Mouse (Mus musculus) lung, postnatal 36 days (tissue): ENCODE measurements around the gene Il13.

Experiments used
- DNase-seq: peaks from one replicate; pipeline ENCODE4 v3.0.0; 2022; ENCODE audit warnings: mixed read lengths

Il13 gene

DNA sequence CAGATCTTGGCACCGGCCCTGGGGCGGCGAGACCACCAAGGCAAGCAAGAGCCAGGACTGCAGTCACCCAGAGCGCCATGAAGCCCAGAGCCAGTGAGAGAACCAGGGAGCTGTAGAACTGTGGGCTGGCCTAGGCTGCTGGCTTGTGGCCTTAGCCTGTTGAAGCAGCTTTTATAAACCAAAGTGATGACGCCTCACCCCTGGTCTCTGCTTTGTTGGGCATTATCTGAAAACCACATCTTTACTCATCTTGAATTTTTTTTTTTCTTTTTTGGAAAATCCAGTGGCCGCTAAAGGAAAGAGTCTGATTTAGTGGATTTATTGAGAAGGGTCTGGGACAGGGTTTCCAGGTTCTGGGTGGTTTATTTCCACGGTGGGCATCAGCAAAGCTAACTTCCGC is at the start of gene Il13:
TSS of gene Il13 (minus strand) at position 147 of the 400 bp plus-strand sequence.
- DNase-seq, result no peak

DNA sequence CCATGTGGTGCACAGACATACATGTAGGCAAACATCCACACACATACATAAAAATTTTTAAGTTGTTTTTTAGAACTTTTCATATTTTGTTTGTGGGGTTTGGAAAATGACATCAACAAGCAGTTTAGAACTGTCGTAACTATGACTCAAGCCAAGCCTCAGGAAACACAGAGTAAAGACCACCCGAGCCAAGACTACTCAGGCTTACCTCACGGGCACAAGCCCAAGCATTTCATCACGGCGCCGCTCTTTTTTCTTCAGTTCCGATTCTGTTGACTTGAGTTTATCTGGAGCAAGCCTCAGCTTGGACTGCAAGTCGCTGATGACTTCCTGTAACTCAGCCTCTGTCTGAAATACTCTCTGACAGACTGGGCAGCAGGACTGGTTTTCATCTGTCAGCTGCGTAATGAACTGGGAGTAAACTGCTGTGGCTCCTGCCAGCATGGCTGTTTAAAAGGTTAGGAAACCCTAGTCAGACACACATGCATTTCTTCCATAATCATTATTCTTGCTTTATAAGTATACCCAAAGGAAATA is 48.6 kb upstream of the Il13 start:
- DNase-seq, result peak; percentile 44

DNA sequence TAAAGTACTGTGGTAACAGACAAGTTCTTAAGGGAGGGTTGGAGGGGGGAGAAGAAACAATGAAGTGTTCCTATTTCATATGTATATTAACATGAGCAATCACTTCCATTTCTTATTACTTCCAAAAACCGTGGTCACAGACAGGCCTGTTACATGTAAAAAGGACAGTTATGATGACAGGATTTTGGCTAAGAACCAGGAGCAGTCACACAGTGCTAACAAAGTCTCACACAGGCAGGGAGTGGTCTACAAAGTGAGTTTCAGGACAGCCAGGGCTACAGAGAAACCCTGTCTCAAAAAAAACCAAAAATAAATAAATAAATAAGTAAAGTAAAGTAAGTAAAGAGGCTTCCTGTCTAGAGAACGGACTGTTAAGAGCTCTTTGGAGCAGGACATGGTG is 47.7 kb upstream of the Il13 start:
- peak; percentile 10 for DNase-seq

DNA sequence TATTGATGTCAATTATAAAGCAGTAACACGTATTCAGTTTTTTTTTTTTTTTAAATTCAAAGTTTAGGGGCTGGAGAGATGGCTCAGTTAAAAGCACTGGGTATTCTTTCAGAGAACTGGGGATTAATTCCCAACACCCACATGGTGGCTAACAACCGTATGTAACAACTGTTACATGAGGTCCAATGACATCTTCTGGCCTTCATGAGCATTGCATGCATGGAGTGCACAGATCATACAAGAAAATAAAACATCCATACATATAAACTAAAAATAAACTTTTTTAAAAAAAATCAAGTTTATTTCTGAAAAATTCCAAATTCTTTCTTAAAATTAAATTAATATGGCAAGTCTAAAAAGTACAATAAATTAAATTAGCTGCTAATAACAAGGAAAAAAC is 47.2 kb upstream of the Il13 start:
- no peak for DNase-seq

DNA sequence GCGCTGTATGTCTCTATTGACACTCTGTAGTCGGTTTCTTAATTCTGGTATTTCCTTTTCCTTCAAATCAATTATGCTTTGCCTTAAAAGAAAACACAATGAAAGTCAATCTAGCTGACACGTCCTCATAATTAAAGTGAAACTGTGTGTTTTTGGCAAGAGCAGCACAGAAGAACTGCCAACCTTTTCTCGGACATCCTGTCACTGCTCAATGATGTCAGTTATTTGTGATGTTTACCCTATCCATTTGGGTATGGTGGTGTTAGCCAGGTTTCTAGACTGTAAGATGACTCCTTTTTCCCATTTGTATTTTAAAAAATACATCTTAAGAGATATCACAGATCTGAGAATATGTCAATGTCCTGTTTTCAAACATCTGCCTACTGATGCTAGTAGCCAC is 45.6 kb upstream of the Il13 start:
- peak; percentile 56 for DNase-seq

DNA sequence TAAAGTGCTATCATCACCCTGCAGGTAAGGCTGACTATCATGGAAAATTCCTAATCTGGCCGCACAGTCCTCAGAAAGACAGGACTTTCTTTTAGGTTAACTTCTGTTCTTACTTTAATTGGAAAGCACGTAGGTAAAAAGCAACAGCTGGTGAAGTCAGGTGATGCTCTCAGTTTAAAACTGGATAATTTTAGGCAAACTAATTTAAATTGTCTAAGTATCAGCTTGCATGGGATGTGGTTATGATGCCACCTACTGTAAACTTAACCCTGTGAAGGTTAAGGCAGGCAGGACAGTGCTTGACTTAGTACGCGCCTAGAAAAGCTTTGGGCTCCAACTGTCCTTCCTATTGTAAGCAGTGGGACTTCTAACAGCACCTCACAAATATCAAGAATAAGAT is 36.9 kb upstream of the Il13 start:
- no peak for DNase-seq

DNA sequence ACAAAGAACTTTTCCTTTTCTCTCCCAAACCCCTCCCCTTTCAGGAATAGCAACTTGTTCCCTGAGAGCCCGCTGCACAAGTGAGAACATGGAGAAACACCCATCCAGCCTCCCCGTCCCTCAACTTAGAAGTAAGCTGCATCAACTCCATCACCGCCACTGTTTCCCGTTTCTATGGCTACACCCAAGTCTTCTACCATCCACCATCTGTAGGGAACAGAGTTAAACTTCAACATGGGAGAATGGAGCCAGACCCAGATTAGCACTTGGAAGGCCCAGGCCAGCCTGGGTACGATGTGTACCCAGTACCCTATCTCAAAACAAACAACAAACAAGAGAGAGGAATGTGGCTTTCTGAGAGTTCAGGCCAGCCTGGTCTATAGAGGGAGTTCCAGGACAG is 29.6 kb upstream of the Il13 start:
- DNase-seq, result no peak

DNA sequence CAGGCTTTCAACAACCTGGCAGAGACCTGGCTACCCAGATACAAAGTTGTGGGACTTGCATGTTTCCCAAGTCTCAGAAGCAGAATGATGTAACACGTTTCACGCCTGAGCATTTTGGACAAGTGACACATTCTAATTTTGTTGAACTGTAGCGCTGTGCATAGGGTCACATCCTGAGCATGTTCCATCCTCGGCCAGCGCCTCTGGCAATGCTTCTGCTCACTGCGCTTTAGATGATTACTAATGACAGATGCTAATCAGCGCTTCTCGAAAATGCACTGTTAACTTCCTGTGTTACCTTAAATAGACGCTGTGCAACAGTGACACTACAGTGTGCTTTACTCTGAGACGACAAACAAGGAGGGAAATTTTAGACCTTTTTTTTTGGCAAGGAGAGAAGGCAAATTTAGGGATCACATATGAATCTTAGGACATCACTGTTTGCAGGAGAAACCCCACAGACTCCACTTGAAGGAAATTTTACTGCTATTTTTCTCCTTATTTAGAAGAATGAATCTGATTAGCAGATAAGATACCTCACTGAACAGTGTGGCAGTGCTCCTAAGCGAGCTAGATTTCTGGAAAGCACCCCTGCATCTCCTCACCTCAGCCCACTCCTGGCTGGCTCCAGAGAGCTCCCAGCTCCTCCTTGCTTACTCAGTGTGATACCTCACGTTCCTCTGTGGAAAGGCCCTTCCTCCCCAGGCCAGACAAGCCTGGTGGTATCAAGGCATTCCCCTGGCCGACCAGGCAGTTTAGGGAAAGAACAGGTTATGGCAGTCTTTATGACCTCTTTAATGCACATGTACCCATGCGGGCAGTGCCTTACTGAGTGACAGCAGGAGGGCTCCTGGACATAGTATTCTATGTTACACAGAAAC is 28.5 kb upstream of the Il13 start:
- DNase-seq, result peak; percentile 15

DNA sequence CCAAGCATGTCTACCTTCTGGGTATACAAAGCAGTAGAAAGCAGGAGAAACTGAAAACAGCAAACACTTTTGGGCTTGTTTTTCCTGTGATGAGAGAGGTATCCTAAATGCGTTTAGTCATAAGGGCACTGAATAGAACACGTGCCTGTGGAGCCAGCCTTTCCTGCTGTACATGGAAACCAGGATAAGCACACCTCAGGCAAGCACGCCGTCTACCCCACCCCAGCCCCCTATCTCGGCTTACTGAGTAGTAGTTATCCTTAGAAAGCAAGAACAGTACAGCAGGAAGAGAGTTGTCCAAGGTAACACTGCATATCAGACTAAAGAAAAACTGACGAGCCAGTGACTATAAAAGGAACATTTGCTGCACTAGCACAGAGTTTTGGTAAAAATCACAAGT is 23.3 kb upstream of the Il13 start:
- no peak for DNase-seq

DNA sequence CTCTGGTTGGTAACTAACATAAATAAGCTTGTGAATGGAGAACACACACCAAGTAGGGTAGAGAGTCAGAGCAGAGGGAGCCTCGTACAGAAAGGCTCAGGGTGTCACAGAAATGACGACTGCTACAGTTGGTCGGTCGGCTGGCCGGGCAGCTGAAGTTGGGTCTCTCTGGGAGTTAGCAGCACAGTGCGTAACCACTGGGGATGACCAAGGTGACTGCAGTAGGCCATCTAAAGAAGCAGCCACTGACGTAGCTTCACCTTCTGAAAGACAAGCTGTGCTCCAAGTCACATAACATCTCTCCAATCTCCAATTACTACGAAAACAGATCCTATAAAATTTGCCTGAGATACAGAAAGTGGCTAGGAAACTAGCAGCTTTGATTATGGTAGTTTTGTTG is 22.9 kb upstream of the Il13 start:
- DNase-seq, result no peak

DNA sequence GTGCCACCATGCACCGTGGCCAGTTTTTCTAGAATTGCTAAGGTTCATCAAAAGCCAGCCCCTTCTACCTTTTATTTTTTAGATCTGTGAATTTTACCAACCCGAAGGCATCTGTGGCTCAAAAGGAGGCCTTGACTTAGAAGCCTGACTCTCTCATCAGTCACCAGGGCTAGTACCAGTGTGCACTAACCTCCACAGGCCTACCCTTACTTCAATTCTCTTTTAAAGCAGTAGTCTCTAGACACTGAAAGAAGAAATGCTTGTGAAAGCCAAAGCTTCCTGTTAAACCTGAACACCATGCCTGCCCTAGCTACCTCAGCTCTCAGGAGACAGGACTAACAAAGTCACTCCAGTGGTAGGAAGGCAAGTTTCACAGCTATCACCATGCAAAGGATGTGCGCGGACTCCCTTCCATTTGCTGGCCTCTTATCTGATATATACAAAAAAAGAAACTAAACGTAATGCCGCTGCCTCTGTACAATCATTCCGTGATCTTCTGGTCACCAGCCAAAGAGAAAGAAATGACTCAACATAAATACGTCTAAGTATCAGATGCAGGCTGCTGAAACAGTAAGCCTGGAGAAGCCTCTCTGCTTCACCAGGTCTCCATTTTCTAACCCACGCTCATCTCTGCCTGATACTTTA is 22.2 kb upstream of the Il13 start:
- peak; percentile 16 for DNase-seq

DNA sequence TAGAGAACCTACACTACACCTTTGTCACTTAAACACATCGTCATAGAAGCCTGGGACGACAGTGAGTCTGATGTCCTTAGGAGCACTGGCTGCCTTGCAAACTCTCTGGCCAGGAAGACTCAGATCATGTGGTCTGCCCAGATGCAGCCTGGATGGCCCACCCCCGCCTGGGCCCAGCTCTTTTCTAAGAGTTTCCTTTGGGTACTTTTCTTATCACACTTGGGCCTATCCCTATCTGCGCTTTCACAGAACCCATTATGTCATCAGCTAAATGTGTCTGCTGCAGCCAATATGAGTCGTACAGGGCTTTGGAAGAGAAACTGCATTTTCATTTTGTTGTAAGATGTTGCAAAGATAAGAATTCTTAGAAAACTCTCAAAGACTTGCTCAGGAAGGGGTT is 20.5 kb upstream of the Il13 start:
- DNase-seq, result no peak

DNA sequence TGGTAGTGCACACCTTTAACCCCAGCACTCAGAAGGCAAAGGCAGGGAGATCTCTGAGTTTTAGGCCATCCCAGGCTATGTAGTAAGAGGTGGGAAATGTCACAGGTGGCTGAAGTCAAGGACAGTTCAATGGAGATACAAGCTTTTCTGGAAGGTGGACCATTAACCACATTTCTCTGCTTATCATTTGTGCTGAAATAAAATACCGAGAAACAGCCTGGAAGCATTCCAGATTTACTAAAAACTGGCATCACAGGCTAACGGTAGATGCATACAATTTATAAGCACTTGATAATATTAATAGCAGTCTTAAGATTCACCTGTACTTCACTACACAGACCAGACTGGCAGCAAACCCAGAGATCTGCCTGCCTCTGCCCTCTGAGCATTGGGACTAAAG is 17.9 kb upstream of the Il13 start:
- no peak for DNase-seq

DNA sequence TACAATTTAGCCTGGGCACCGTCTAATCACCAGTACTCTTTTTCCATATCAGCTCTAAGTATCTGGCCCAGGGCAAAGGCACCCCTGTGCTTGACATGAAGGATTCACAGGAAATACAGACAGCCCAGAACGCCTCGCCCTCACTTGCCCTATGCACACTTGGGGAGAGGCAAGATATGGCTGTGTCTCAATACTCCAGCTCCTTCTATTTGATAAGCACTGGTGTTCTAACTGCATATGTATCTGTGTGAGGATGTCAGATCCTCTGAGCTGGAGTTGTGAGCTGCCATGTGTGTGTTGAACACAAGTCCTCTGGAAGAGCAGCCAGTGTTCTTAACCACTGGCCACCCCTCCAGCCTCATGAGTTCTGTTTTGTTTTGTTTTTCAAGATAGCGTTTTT is 16.9 kb upstream of the Il13 start:
- no peak for DNase-seq

DNA sequence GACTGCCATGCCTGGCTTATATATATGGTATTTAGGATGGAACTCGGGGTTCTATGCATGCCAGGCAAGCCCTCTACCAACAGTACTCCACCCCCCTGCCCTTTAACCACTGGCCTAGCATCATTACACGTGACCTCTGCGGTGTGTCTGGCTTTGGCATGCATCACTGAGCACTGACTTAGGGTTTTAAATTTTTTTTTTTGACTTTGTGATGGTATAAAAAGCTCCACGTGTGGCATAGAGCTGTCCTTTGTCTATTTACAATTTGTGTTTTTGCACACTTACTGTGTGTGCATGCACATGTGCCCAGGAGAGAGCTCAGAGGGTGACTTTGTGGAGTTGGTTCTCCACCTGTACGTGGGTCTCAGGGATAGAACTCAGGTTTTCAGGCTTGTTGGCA is 9.5 kb upstream of the Il13 start:
- no peak for DNase-seq

DNA sequence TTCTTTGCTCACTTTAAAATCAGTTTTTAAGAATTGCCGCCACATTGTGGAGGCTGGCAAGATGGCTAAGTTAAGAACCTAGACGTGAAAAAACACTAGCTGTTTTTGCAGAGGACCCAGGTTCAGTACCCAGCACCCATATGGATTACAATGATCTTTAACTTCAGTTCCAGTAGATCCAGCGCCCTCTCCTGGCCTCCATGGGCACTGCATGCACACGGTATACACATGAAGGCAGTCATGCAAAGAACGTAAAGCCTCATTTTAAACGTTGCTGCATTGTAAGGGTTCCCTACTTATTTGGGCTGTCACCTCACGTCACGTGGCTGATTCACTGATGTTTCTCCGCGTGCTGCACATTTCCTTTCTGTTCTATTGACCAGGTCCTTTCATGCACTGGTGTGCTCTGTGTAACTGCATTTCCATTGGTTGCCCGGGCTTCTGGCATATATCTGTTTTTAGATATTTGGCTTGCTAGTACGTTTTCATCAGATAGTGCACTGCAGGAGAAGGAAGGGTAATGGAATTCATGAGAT is 8.3 kb upstream of the Il13 start:
- DNase-seq, result no peak

DNA sequence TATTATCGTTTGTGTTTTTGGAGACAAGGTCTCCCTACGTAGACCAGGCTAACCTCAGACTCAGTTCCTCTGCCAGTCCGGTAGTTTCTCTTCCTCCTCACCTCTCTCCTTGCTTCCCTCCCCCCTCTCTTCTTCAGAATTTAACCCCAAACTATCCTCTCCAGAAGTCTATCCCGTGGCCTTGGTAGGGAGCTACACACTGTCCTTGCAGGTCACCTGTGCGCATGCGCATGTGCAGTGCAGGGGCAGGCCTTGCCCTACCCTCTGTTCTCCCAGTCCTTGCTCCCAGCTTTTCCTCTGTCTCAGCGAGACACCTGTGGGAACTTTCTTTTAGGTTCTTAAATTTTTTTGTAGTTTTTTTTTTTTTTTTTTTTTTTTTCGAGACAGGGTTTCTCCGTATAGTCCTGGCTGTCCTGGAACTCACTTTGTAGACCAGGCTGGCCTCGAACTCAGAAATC is 3.3 kb upstream of the Il13 start:
- DNase-seq, result no peak

DNA sequence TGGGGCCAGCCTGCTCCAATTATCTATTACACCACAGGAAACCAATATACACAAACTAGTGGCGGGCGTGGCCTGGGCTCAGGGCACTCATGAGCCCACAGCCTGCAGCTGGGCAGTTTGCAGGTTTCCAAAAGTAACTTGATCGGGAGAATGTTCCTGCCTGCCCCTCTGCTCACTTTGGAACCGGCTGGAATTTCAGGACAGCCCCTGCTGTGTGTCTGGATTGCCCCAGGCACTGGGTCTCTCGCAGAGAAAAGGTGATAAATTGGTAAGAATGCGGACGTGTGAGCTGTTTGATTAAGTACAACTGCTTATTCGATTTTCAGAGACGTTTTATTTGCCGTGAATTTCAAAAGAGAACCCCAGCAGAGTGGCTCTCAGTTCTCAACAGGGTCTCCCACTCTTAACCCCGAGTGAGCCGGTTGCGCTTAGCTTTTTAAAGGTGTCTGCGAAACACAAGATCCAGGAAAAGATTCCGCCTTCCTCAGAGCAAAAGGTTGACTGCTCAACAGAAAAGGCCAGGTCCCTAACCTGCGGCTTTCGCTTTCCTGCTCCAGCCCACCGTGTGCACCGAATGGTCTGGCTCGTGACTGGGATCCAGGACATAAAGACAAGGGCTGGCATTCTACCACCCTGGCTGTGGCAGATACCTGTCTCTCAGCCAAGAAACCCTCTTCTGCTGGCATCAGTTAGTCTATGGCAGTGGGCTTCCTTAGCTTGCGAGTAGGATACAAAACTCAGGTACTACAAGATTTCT is 2.7 kb upstream of the Il13 start:
- DNase-seq, result no peak

DNA sequence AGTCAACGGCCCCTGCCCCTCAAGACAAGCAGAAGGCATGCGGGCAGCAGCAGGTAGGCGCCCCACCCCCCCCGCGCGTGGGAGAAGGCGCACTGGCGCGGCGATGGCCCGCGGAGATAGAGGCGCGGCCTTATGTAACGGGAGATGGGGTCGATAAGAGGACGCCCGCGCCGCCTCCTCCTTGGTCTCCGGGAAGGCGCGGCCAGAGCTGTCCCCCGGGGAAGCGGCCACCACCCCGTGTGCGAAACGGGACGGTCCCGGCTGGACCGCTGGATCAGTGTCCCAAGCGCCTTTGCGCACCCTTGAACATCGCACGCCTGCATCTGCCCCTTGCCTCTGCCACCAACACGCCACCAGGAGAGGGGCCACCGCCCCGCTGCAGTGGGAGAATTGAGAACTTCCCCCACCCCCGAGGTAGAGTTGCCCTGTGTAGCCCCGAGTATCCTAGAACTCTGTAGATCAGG is 1.7 kb upstream of the Il13 start:
- DNase-seq, result peak; percentile 7

DNA sequence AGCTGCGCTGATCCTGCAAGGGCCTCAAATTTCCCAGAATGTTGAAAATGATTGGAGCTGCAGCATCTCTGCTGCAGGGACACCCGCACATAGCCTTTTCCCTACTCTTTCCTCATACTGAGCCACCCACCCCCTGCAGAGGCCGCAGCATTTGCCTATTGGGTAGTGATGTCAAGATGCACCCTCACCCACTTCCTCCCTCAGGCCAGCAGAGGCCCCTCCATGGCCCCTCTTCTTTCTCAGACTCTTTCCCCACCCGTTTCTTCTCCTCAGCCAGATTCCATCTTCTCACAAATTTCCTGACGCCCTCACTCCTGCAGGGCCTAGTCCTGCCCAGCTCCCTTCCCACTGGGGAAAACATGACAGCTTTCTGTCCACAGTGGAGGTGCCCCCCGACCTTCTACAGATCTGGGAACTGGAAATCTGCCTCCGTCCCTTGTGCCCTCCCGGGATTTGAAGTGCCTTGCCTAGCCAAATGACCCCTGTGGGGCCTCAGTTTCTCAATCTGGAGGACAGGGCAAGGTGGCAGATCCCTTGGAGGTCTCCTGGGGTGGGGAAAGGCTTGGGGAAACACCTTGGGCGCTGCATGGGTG is 1.2 kb upstream of the Il13 start:
- DNase-seq, result no peak

DNA sequence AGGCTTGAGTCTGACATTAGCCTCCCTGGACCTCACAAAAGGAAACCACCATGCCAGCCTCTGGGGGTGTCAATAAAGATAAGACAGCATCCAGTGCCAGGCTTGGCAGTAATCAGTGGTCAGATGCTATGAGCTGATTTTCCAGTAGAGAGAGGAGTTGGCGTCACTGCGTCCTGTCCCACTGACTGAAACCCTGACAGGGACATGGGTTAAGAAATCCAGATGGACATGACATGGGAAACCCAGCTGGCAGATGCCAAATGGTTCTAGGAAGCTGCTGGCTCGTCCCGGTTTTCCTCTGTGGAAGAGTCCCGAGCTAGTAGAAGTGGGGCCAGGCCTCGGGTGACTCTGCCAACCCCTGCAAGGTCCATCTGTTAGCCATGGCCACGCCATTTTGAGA is 858 bp downstream of the Il13 start:
- DNase-seq, result no peak

DNA sequence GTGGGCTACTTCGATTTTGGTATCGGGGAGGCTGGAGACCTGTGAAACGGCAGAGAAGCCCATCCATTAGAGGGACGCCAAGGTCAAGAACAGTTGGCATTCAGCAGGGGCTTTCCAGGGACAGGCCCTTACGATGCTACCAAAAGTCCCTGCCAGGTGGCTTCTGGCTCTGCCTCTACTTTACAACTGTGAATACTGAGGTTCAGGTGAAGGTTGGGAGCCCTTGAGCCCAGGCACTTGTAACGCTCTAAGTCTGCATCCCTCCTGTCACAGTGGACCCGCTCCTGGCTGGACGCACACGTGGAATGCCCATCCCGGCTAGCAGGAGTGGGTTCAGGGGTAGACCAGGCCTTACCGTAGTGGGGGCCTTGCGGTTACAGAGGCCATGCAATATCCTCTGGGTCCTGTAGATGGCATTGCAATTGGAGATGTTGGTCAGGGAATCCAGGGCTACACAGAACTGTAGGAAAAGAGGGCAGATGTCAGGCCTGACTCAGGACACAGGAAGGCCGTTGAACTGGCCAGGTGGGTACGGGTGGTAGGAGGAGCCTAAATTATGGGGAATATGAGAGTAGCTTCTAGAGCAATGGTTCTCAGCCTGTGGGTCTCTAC is 2.3 kb downstream of the Il13 start:
- DNase-seq, result no peak
